Mouse (Mus musculus): ENCODE measurements around the gene Soat1. TPM values are rescaled to one million over a fixed set of nuclear protein-coding genes. Genes with fewer than 3 reads are reported as not detected.

Soat1 gene
- total and polyA plus RNA-seq, 3 experiments, result 51.0 to 257 (median 244) TPM

DNA sequence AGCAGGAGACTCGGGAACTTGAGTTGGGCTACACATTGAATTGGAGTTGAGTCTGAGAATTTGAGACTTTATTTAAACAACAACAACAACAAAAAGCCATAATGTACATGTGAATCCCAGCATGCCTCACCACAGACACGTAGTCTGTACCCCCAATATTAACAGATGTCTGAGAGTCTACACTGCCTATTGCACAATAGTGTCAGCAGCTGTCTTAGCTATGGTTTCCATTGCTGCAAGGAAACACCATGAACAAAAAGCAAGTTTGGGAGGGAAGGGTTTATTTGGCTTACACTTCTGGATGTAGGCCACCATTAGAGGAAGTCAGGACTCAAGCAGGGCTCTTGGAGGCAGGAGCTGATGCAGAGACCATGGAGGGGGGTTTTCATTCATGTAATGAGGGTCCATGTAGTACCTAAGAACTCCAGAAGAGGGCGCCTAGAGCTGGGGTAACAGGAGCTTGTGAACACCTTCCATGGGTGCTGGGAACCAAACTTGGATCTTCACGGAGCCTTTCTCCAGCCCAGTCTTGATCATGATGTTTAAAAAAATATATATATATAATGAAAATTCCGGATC is 30.9 kb upstream of the Soat1 start:
- peaks cover 3% of the 10 kb centered on the region; the same call in 1 of the 2 replicates for H3K27me3 ChIP-seq (ENCODE audit: insufficient read depth, low read length)
- TF ChIP-seq CTCF (IDR thresholded peaks at IDR 0.05; ENCODE audit: low read depth, low read length), result no peak
- no peaks in the 10 kb centered on the region for H3K9me3 ChIP-seq (replicated peaks)
- peaks cover 2% of the 10 kb centered on the region; the same call in 1 of the 2 replicates for H3K4me1 ChIP-seq (ENCODE audit: insufficient read depth, low read depth, low read length)
- DNase-seq (ENCODE audit: low spot score) (no peak), ATAC-seq (ENCODE audit: extremely low read depth, insufficient number of reproducible peaks, low FRiP score, poor library complexity, severe bottlenecking) (no peak)
- H3K4me3 ChIP-seq (ENCODE audit: low read depth, low read length), result no peak overlapping the region
- H3K36me3 ChIP-seq (replicated peaks), result no peaks in the 10 kb centered on the region

DNA sequence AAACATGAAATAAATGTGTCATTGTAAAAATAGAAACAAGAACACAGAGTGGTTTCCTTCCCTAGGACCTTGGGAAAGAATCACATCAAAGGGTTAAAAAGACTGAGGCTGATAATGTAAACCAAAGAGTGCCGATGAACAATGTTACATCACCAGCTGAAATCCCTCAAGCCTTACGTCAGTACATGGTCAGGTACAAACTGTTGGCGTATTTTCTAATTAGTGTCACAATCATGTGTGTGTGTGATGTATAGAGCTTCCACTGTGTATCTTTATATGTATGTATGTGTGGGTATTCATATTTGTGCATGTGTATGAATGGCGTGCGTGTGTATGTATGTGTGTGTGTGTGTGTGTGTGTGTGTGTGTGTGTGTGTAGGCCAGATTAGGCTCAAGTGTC is 22.8 kb upstream of the Soat1 start:
- TF ChIP-seq TAL1 (conservative IDR thresholded peaks at IDR 0.05; ENCODE audit: low read depth, low read length), result no peak
- TF ChIP-seq GATA1 (IDR thresholded peaks at IDR 0.05; ENCODE audit: borderline replicate concordance, low read length), result no peak
- no peak for TF ChIP-seq POLR2AphosphoS5 (IDR thresholded peaks at IDR 0.05; ENCODE audit: insufficient replicate concordance, low read depth, low read length)
- no peak for TF ChIP-seq CTCF (IDR thresholded peaks at IDR 0.05; ENCODE audit: low read depth, low read length)
- TF ChIP-seq GATA2 (IDR thresholded peaks at IDR 0.05; ENCODE audit: borderline replicate concordance, low read depth, low read length), result no peak
- Histone ChIP-seq H3K4me1 (ENCODE audit: insufficient read depth, low read depth, low read length) (no peaks in the 10 kb centered on the region), H3K27me3 (ENCODE audit: insufficient read depth, low read length) (0 out of 2 replicates have a peak, but pooled peaks cover 4% of the 10 kb centered on the region), H3K9me3 (replicated peaks) (no peaks in the 10 kb centered on the region), H3K4me3 (ENCODE audit: low read depth, low read length) (no peak overlapping the region), H3K36me3 (replicated peaks) (no peaks in the 10 kb centered on the region)
- DNase-seq (ENCODE audit: low spot score) (no peak), ATAC-seq (ENCODE audit: extremely low read depth, insufficient number of reproducible peaks, low FRiP score, poor library complexity, severe bottlenecking) (no peak)

DNA sequence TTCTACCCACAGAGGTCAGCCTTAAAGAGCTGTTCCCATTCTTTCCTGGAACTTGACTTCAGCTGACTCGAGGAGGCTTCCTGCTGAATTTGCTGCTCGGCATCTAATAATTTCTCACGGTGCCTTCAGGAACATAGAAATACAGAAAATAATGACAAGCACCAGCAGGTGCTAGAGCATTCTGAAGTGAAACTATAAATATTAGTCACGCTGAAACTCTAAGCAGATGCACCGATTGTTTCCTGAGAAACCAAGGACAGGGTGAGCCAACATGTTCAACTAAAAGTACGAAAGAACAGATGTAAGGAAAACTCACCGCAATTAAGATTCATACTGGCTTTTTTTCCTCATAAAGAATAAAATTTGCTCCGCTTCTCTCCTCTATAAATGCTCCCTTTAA is 20.9 kb upstream of the Soat1 start:
- no peak for ATAC-seq (ENCODE audit: extremely low read depth, insufficient number of reproducible peaks, low FRiP score, poor library complexity, severe bottlenecking)
- no peak for TF ChIP-seq TAL1 (conservative IDR thresholded peaks at IDR 0.05; ENCODE audit: low read depth, low read length)
- no peak for TF ChIP-seq GATA1 (IDR thresholded peaks at IDR 0.05; ENCODE audit: borderline replicate concordance, low read length)
- TF ChIP-seq GATA2 (IDR thresholded peaks at IDR 0.05; ENCODE audit: borderline replicate concordance, low read depth, low read length), result no peak
- no peak for TF ChIP-seq CTCF (IDR thresholded peaks at IDR 0.05; ENCODE audit: low read depth, low read length)
- TF ChIP-seq POLR2AphosphoS5 (IDR thresholded peaks at IDR 0.05; ENCODE audit: insufficient replicate concordance, low read depth, low read length), result no peak
- DNase-seq (ENCODE audit: low spot score), result no peak
- no peaks in the 10 kb centered on the region for H3K36me3 ChIP-seq (replicated peaks)
- no peaks in the 10 kb centered on the region for H3K4me1 ChIP-seq (ENCODE audit: insufficient read depth, low read depth, low read length)
- no peaks in the 10 kb centered on the region for H3K9me3 ChIP-seq (replicated peaks)
- H3K27me3 ChIP-seq (ENCODE audit: insufficient read depth, low read length), result peaks cover 8% of the 10 kb centered on the region; the same call in 1 of the 2 replicates
- H3K4me3 ChIP-seq (ENCODE audit: low read depth, low read length), result no peak overlapping the region

DNA sequence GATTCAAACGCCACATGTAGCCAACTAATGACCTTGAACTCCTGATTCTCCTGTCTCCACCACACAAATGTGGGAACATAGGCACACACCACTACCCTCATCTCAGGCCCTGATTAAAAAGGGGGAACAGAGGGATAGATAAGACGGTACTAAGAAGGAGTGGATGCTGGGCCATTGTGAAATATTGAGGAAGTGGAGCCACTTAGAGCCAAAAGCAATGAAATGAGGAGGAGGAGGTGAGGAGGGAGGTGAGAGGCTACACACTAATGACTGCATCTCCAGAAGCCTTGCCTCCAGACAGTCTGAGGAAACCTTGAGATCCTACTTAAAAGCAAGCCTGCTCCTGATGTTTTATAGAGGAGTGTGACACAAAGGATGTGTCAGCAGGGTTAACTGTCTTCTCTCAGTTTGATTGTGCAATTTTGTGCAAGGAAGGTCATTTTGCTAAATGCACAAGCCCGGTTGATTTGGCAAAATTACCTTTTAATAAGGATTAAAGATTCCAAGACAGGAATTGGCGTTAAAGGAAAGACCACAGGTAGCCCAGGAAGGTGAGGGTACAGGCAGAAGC is 17.2 kb upstream of the Soat1 start:
- Histone ChIP-seq H3K9me3 (replicated peaks) (no peaks in the 10 kb centered on the region), H3K4me1 (ENCODE audit: insufficient read depth, low read depth, low read length) (no peaks in the 10 kb centered on the region), H3K27me3 (ENCODE audit: insufficient read depth, low read length) (peaks cover 6% of the 10 kb centered on the region), H3K4me3 (ENCODE audit: low read depth, low read length) (no peak overlapping the region), H3K36me3 (replicated peaks) (no peaks in the 10 kb centered on the region)
- TF ChIP-seq GATA1 (IDR thresholded peaks at IDR 0.05; ENCODE audit: borderline replicate concordance, low read length) (no peak), GATA2 (IDR thresholded peaks at IDR 0.05; ENCODE audit: borderline replicate concordance, low read depth, low read length) (no peak), TAL1 (conservative IDR thresholded peaks at IDR 0.05; ENCODE audit: low read depth, low read length) (no peak), POLR2AphosphoS5 (IDR thresholded peaks at IDR 0.05; ENCODE audit: insufficient replicate concordance, low read depth, low read length) (no peak), CTCF (IDR thresholded peaks at IDR 0.05; ENCODE audit: low read depth, low read length) (no peak)
- no peak for ATAC-seq (ENCODE audit: extremely low read depth, insufficient number of reproducible peaks, low FRiP score, poor library complexity, severe bottlenecking)
- no peak for DNase-seq (ENCODE audit: low spot score)

DNA sequence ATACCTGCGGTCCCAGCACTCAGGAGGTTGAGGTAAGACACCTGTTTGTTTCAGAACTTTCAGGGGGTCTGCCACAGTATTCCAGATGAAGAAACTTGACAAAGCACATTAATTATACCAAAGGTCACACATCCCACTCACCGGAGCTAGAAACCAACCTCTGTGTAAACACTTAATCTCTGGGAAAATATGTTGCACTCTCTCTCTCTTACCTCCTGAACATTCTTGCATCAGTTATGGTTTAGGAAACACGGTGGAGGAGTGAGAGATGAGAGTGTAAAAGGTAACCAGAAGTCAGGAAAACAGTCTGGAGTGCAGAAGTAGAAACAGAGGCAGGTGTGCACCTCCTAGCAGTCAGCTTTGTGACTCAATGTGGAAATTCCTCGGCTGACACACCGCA is 13.9 kb upstream of the Soat1 start:
- no peak overlapping the region for H3K4me3 ChIP-seq (ENCODE audit: low read depth, low read length)
- ATAC-seq (ENCODE audit: extremely low read depth, insufficient number of reproducible peaks, low FRiP score, poor library complexity, severe bottlenecking) (no peak), DNase-seq (ENCODE audit: low spot score) (no peak)
- no peak for TF ChIP-seq TAL1 (conservative IDR thresholded peaks at IDR 0.05; ENCODE audit: low read depth, low read length)
- TF ChIP-seq CTCF (IDR thresholded peaks at IDR 0.05; ENCODE audit: low read depth, low read length), result no peak
- no peak for TF ChIP-seq GATA2 (IDR thresholded peaks at IDR 0.05; ENCODE audit: borderline replicate concordance, low read depth, low read length)
- no peak for TF ChIP-seq GATA1 (IDR thresholded peaks at IDR 0.05; ENCODE audit: borderline replicate concordance, low read length)
- no peak for TF ChIP-seq POLR2AphosphoS5 (IDR thresholded peaks at IDR 0.05; ENCODE audit: insufficient replicate concordance, low read depth, low read length)
- H3K27me3 ChIP-seq (ENCODE audit: insufficient read depth, low read length), result peaks cover 7% of the 10 kb centered on the region
- H3K4me1 ChIP-seq (ENCODE audit: insufficient read depth, low read depth, low read length), result no peaks in the 10 kb centered on the region
- H3K9me3 ChIP-seq (replicated peaks), result no peaks in the 10 kb centered on the region
- H3K36me3 ChIP-seq (replicated peaks), result no peaks in the 10 kb centered on the region

DNA sequence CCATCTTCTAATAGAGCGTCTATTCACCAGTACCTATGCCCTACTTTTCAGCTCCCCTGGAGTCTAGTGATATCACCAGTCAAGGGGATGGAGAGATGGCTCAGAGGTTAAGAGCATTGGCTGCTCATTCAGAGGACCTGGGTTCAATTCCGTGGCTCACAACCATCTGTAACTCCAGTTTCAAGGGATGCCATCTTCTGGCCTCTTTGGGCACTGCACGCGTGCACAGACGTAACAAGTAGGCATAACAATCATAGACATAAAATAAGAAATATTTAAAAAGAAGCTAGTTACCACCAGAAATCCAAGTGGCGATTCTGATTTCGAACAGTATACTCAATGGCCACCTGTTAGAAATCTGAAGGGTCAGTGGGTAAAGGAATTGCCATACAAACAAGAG is 13.4 kb upstream of the Soat1 start:
- no peak overlapping the region for H3K4me3 ChIP-seq (ENCODE audit: low read depth, low read length)
- H3K9me3 ChIP-seq (replicated peaks), result no peaks in the 10 kb centered on the region
- H3K27me3 ChIP-seq (ENCODE audit: insufficient read depth, low read length), result peaks cover 13% of the 10 kb centered on the region
- ATAC-seq (ENCODE audit: extremely low read depth, insufficient number of reproducible peaks, low FRiP score, poor library complexity, severe bottlenecking) (no peak), DNase-seq (ENCODE audit: low spot score) (no peak)
- H3K36me3 ChIP-seq (replicated peaks), result no peaks in the 10 kb centered on the region
- H3K4me1 ChIP-seq (ENCODE audit: insufficient read depth, low read depth, low read length), result no peaks in the 10 kb centered on the region
- TF ChIP-seq CTCF (IDR thresholded peaks at IDR 0.05; ENCODE audit: low read depth, low read length), result no peak
- no peak for TF ChIP-seq TAL1 (conservative IDR thresholded peaks at IDR 0.05; ENCODE audit: low read depth, low read length)
